Mouse (Mus musculus) liver, postnatal 0 days (tissue): Measurements from ENCODE around the gene Yjefn3.

ENCODE experiments used
- CTCF ChIP-seq: sonication (generic); IDR thresholded peaks from 2 replicates; pipeline ENCODE4 v1.5.1; 2016; ENCODE audit warnings: antibody characterized with exemption, low read depth
- EP300 ChIP-seq: IDR thresholded peaks from 2 replicates; pipeline ENCODE4 v1.6.1; 2016; ENCODE audit warnings: antibody characterized with exemption, low read depth, mild to moderate bottlenecking

DNA sequence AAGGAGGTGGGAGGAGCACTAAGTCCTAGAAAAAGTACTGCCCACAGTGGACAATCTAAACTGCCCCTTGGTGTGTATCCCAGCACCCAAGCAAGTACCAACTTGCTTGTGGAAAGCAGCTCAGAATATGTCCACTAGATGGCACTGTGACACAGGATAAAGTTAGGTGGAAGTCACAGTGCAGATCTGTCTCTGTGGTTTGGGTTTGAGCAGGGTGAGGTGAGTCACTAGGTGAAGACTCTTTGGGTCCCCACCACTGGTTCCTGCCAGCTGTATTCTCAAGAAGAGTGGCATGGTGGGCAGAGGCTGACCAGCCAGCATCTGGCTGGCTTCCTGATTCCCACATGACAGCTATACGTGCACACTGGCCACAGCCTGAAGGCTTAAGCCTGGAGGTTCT is 16.5 kb upstream of the Yjefn3 start:
- TF ChIP-seq CTCF: peak; percentile 96
- TF ChIP-seq EP300: no peak
